Mouse (Mus musculus) liver, embryonic 16.5 days (tissue): Measurements from ENCODE around the gene Psma7. TPM values are rescaled to one million over a fixed set of nuclear protein-coding genes. Genes with fewer than 3 reads are reported as not detected.

Source experiments
- ATAC-seq: fragments of 200-750 bp; cut with Nextera tagmentation; 2 replicates; pipeline ENCODE4 v1.8.0; 2017; ENCODE audit warnings: low read depth, mild to moderate bottlenecking, moderate number of reproducible peaks, moderate library complexity
- H3K27ac ChIP-seq: fragments of 300-500 bp; sonication (generic); 2 replicates; pipeline ENCODE4 v1.5.1; 2014; ENCODE audit warnings: mild to moderate bottlenecking, low read length
- H3K27me3 ChIP-seq: fragments of 300-500 bp; sonication (generic); 2 replicates; pipeline ENCODE4 v1.6.1; 2014; ENCODE audit warnings: low read depth, low read length, mixed read lengths; ENCODE audit not compliant: control insufficient read depth, insufficient read depth
- H3K36me3 ChIP-seq: fragments of 300-500 bp; sonication (generic); 2 replicates; pipeline ENCODE4 v1.6.1; 2014; ENCODE audit warnings: mild to moderate bottlenecking; ENCODE audit not compliant: control insufficient read depth, insufficient read depth
- H3K4me1 ChIP-seq: fragments of 300-500 bp; sonication (generic); 2 replicates; pipeline ENCODE4 v1.6.1; 2014; ENCODE audit warnings: low read depth, low read length, mixed read lengths; ENCODE audit not compliant: control insufficient read depth
- H3K4me2 ChIP-seq: fragments of 300-500 bp; sonication (generic); 2 replicates; pipeline ENCODE4 v1.6.1; 2014; ENCODE audit warnings: low read depth, low read length, mixed read lengths
- H3K4me3 ChIP-seq: fragments of 300-500 bp; sonication (generic); 2 replicates; pipeline ENCODE4 v1.5.1; 2014; ENCODE audit warnings: low read depth, mild to moderate bottlenecking, low read length
- H3K9ac ChIP-seq: fragments of 300-500 bp; sonication (generic); 2 replicates; pipeline ENCODE4 v1.6.1; 2014; ENCODE audit warnings: low read depth, low read length
- H3K9me3 ChIP-seq: fragments of 300-500 bp; sonication (generic); replicated peaks from 2 replicates; pipeline ENCODE4 v1.6.1; 2016; ENCODE audit warnings: low read length; ENCODE audit not compliant: control insufficient read depth
- WGBS: fragments of 180-500 bp; shearing (Covaris S2); extraction: QIAGEN DNeasy Blood & Tissue Kit; methylation state at CpG from one replicate; pipeline ENCODE4 v1.1.7; 2014; ENCODE audit not compliant: insufficient replicate concordance; 5-methylcytosine and 5-hydroxymethylcytosine counted together
- polyA plus RNA-seq: library from polyadenylated mRNA; unstranded; fragments of >200 nt; fragmentation: Nextera tagmentation; extraction: Ambion mirVana; gene quantifications from 2 replicates; pipeline ENCODE4 v1.2.1, GENCODE M21; 2015

The Psma7 gene
- 214 and 234 TPM in 2 replicates for polyA plus RNA-seq

DNA sequence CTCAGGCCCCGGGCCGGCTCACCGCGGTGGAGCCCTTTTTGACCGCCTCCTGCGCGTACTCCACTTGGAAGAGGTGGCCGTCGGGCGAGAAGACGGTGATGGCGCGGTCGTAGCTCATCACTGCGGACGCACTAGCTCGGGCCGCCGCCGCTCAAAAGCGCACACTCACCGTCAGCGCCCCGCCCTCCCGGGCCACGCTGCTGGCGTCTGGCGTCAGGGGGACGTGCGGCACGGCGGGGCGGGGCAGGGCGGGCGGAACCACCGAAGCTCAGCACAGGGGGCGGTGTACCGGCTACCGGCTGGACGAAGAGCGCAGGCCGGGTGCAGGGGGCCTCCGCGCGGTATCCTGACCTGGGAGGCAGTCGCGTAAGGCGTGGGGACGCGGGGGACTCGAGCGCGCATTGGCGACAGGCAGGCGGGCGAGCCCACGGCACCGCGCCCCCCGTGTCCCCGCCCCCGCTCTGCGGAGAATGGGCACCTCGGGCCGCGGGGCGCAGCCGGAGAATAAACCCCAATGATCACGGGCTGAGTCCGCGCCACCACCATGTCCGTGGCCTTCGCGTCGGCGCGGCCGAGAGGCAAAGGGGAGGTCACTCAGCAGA lies at the start of gene Psma7, which contains the start of gene Ss18l1:
Gene Psma7, minus strand, starts transcription at position 178 of the 602 bp plus-strand sequence.
Gene Ss18l1, plus strand, starts transcription at position 254 of the 602 bp plus-strand sequence.
- Histone ChIP-seq H3K9me3 (no peaks in the 10 kb centered on the region), H3K27ac (peak within 1 kb of the TSS; percentile 94), H3K4me2 (peak within 1 kb of the TSS; percentile 100), H3K27me3 (peaks cover 5% of the 10 kb centered on the region; the same call in 1 of the 2 replicates), H3K4me3 (peak within 1 kb of the TSS; percentile 95), H3K4me1 (peaks cover 26% of the 10 kb centered on the region), H3K36me3 (peaks cover 18% of the 10 kb centered on the region), H3K9ac (peak within 1 kb of the TSS; percentile 93)
- whole genome bisulfite sequencing: under 1% methylated on average over 69 of the region's 78 CpGs
- peak; percentile 97 for ATAC-seq

DNA sequence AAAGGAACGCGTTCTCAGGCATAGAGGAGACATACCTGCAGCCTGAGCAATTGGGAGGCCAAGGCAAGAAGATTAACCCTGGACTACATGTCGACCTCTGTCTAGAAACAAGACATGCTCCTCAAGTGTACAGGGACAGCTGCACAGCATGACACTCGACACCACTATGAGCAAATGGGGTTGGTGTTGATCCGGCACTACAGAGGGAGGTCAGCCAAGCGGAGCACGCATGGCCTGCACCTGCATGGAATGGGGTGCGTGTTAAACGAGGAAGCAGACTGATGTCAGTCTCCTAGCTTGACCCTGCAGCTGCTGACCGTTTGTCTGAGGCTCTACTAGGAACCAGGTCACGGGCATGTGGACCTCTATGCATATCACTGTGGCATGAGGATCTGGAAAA lies 48.1 kb upstream of the Psma7 start:
- H3K4me3 ChIP-seq: no peak overlapping the region
- 60% methylated on average over 11 of the region's 11 CpGs for WGBS
- no peaks in the 10 kb centered on the region for H3K36me3 ChIP-seq
- H3K27ac ChIP-seq: no peak overlapping the region
- no peak for ATAC-seq
- no peaks in the 10 kb centered on the region for H3K27me3 ChIP-seq
- no peaks in the 10 kb centered on the region for H3K9me3 ChIP-seq
- no peak overlapping the region for H3K4me2 ChIP-seq
- no peaks in the 10 kb centered on the region for H3K4me1 ChIP-seq
- no peak overlapping the region for H3K9ac ChIP-seq

DNA sequence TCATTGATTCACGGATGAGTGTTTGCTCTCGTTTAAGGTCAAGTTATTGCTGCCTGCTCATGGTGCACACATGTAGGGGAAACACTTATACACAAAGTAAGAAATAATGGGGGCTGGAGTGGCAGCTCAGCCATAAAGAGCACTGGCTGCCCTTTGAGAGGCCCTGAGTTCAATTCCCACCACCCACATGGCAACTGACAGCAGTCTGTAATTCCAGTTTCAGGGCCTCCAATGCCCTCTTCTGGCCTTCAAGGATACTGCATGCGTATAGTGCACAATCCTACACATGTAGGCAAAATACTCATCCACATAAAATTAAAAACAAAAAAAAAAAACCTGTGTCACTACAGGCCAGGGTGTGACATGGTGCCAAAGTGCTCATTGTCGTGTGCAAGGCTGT lies 45.2 kb upstream of the Psma7 start:
- no peak overlapping the region for H3K27ac ChIP-seq
- H3K27me3 ChIP-seq: no peaks in the 10 kb centered on the region
- WGBS: 81% methylated on average over 4 of the region's 4 CpGs
- H3K4me2 ChIP-seq: no peak overlapping the region
- H3K4me1 ChIP-seq: no peaks in the 10 kb centered on the region
- no peak overlapping the region for H3K4me3 ChIP-seq
- no peak for ATAC-seq
- no peaks in the 10 kb centered on the region for H3K9me3 ChIP-seq
- no peak overlapping the region for H3K9ac ChIP-seq
- H3K36me3 ChIP-seq: no peaks in the 10 kb centered on the region

GRCm38 (mm10) chr2:180086637-180087027 lies 44.4 kb upstream of the Psma7 start:
- 58% methylated on average over 5 of the region's 5 CpGs for WGBS
- H3K9me3 ChIP-seq: no peaks in the 10 kb centered on the region
- no peak overlapping the region for H3K27ac ChIP-seq
- H3K4me1 ChIP-seq: no peaks in the 10 kb centered on the region
- no peak overlapping the region for H3K4me2 ChIP-seq
- H3K27me3 ChIP-seq: no peaks in the 10 kb centered on the region
- no peaks in the 10 kb centered on the region for H3K36me3 ChIP-seq
- ATAC-seq: no peak
- H3K9ac ChIP-seq: no peak overlapping the region
- no peak overlapping the region for H3K4me3 ChIP-seq

- Histone ChIP-seq H3K9ac (no peak overlapping the region), H3K27me3 (no peaks in the 10 kb centered on the region), H3K9me3 (no peaks in the 10 kb centered on the region), H3K4me2 (no peak overlapping the region), H3K4me3 (no peak overlapping the region), H3K36me3 (no peaks in the 10 kb centered on the region), H3K27ac (no peak overlapping the region), H3K4me1 (no peaks in the 10 kb centered on the region)
- no peak for ATAC-seq
- 71% methylated on average over 16 of the region's 16 CpGs for WGBS
Measured at GRCm38 (mm10) chr2:180085926-180086636, 43.8 kb upstream of the Psma7 start.

DNA sequence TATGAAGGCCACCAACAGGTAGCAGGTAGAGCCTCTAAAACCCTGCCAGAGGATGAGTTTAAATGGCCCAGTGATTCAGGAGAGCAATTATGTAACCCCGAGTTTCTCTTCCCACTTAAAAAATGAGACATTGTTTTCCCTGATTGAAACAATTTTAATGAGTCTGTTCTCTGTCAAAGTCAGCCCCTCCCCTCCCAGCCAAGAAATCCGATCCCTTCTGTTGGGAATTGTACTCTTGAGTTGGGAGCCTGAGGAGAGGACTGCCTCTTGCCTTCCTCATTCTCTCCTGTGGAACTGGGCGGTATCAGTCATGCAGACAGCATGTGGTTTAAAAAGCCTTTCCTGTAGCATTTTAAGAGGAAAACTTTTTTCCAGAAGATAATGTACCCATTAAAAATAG lies 42.3 kb upstream of the Psma7 start:
- Histone ChIP-seq H3K4me2 (no peak overlapping the region), H3K36me3 (no peaks in the 10 kb centered on the region), H3K27ac (no peak overlapping the region), H3K9me3 (no peaks in the 10 kb centered on the region), H3K4me3 (no peak overlapping the region), H3K9ac (no peak overlapping the region), H3K4me1 (no peaks in the 10 kb centered on the region), H3K27me3 (no peaks in the 10 kb centered on the region)
- WGBS: 55% methylated on average over 3 of the region's 3 CpGs
- no peak for ATAC-seq

DNA sequence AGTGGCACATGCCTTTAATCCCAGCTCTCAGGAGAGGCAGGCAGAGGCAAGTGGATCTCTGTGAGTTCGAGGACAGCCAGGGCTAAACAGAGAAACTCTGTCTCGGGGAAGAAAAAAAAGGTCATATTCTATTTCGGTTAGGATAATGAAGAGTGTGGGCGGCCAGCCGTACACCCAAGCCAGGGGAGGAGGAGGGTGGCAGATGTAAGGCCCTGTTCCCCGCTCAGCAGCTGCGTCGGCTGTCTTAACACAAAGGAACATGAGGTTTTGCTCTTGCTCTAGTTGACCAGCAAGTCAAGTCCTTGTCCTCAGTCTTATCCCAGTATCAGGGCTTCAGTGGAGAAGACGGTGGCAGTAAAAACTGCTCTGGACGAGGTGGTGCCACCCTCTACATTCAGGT lies 40.8 kb upstream of the Psma7 start:
- no peaks in the 10 kb centered on the region for H3K9me3 ChIP-seq
- 79% methylated on average over 10 of the region's 10 CpGs for WGBS

DNA sequence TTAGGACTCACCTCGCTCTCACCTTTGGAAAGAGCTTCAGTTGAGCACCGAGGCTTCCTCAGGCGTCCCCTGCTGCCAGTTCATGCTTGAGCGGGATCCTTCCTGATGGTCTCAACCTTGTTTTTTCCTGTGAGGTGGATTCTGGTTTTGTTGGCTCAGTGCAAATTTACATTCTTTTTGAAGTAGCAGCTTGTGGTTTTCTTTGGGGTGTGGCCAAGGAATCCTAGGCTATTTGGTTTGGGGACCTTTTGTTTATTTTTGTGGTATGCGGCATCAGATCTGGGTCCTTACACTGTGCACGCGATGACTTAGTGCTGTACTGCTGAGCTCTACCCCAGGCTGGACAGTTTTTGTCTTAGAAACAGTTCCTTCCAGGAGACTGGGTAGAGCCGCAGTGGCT lies 38.4 kb upstream of the Psma7 start:
- Histone ChIP-seq H3K36me3 (no peaks in the 10 kb centered on the region), H3K9me3 (no peaks in the 10 kb centered on the region), H3K27me3 (no peaks in the 10 kb centered on the region), H3K4me3 (no peak overlapping the region), H3K4me1 (no peaks in the 10 kb centered on the region), H3K9ac (no peak overlapping the region), H3K27ac (no peak overlapping the region), H3K4me2 (no peak overlapping the region)
- WGBS: 77% methylated on average over 8 of the region's 8 CpGs
- ATAC-seq: no peak

More for the DNA sequence above, 40.8 kb upstream of the Psma7 start:
- Histone ChIP-seq H3K27ac (no peak overlapping the region), H3K4me3 (no peak overlapping the region), H3K9ac (no peak overlapping the region), H3K4me1 (no peaks in the 10 kb centered on the region), H3K4me2 (no peak overlapping the region), H3K27me3 (no peaks in the 10 kb centered on the region), H3K36me3 (no peaks in the 10 kb centered on the region)
- no peak for ATAC-seq

GRCm38 (mm10) chr2:180077622-180078021 lies 35.4 kb upstream of the Psma7 start:
- Histone ChIP-seq H3K4me1 (no peaks in the 10 kb centered on the region), H3K4me2 (no peak overlapping the region), H3K9me3 (no peaks in the 10 kb centered on the region), H3K27me3 (no peaks in the 10 kb centered on the region), H3K9ac (no peak overlapping the region), H3K4me3 (no peak overlapping the region), H3K27ac (no peak overlapping the region), H3K36me3 (no peaks in the 10 kb centered on the region)
- no peak for ATAC-seq
- 70% methylated on average over 3 of the region's 3 CpGs for WGBS
